Mouse (Mus musculus): Measurements from ENCODE around the gene Pdlim7. TPM values are rescaled to one million over a fixed set of nuclear protein-coding genes. Genes with fewer than 3 reads are reported as not detected.
A peak's percentile ranks its signal among the peaks of the same experiment; 100 is the strongest.

The Pdlim7 gene
- total and polyA plus RNA-seq, 2 experiments from 2014 or later = 41.3 to 153 TPM

DNA sequence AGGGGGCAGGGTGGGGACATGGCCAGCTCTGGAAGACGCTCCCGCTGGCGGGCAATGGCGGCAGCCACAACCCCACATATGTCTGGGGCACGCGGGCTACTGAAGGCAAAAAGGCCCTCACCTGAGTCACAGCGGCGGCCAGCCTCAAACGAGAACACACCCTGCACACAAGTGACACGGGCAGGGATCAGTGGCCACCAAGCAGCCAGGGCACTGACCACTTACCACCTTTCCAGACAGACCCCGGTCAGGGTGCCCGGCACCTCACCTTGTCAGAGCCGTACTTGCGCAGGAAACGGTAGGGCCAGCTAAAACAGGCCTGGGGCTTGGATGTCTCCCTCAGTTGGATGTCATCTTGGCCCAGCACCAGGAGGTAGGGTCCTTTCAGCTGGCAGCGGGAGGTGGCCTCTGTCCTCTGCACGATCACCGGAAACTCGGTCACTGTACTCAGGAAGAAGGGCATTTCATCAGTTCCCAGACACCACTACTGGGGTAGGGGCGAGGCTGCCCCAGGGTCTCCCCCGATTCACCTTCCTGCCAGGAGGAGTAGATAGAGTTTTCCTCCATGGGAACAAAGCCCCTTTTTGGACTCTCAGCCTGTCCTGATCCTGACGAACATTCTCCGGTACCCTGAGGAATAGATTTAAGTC lies 10.6 kb upstream of the Pdlim7 start:
- no peaks in the 10 kb centered on the region for H3K4me1 ChIP-seq (ENCODE audit: insufficient read depth, low read length)
- 91% methylated on average over 23 of the region's 23 CpGs for WGBS
- ATAC-seq (ENCODE audit: low FRiP score) (no peak), DNase-seq (ENCODE audit: low spot score) (no peak)
- H3K27me3 ChIP-seq (ENCODE audit: insufficient read depth, low read length) = no peaks in the 10 kb centered on the region
- no peak overlapping the region for H3K4me2 ChIP-seq (ENCODE audit: low read depth, low read length, poor library complexity, severe bottlenecking)
- H3K36me3 ChIP-seq (ENCODE audit: insufficient read depth, low read length) = peaks cover 2% of the 10 kb centered on the region; the same call in 1 of the 2 replicates
- no peaks in the 10 kb centered on the region for H3K9me3 ChIP-seq (ENCODE audit: low read length)
- no peak overlapping the region for H3K4me3 ChIP-seq (ENCODE audit: low read depth, low read length)
- no peak overlapping the region for H3K9ac ChIP-seq (replicated peaks; ENCODE audit: low read length, poor library complexity, severe bottlenecking)
- no peak overlapping the region for H3K27ac ChIP-seq (ENCODE audit: low read depth, low read length)
- TF ChIP-seq CTCF (IDR thresholded peaks at IDR 0.05) = no peak

DNA sequence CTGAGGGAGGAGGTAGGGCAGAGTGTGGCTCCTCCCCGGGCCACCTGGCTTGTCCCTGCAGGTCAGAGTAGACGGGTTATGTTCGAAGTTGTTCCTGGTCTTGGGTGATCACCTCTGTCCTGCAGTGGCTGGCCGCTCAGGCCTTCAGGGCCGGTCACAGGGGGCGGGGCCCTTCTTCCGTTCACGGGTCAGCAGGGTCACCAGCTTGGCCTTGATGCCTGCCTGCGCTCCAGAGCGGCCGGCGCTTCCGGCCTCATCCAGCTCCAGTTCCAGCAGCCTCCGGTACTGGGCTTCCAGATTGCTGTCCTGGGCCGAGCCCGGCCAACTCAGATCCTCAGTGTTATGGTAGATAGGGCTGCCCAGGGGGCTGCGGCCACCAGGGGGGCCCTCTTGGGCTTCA lies 9.8 kb upstream of the Pdlim7 start:
- Histone ChIP-seq H3K4me3 (ENCODE audit: low read depth, low read length) (no peak overlapping the region), H3K27me3 (ENCODE audit: insufficient read depth, low read length) (no peaks in the 10 kb centered on the region), H3K4me2 (ENCODE audit: low read depth, low read length, poor library complexity, severe bottlenecking) (no peak overlapping the region), H3K27ac (ENCODE audit: low read depth, low read length) (no peak overlapping the region), H3K36me3 (ENCODE audit: insufficient read depth, low read length) (no peaks in the 10 kb centered on the region; the same call in 1 of the 2 replicates), H3K9ac (replicated peaks; ENCODE audit: low read length, poor library complexity, severe bottlenecking) (no peak overlapping the region), H3K4me1 (ENCODE audit: insufficient read depth, low read length) (no peaks in the 10 kb centered on the region), H3K9me3 (ENCODE audit: low read length) (no peaks in the 10 kb centered on the region)
- WGBS = 64% methylated on average over 17 of the region's 17 CpGs
- no peak for TF ChIP-seq CTCF (IDR thresholded peaks at IDR 0.05)
- DNase-seq (ENCODE audit: low spot score) (no peak), ATAC-seq (ENCODE audit: low FRiP score) (no peak)

DNA sequence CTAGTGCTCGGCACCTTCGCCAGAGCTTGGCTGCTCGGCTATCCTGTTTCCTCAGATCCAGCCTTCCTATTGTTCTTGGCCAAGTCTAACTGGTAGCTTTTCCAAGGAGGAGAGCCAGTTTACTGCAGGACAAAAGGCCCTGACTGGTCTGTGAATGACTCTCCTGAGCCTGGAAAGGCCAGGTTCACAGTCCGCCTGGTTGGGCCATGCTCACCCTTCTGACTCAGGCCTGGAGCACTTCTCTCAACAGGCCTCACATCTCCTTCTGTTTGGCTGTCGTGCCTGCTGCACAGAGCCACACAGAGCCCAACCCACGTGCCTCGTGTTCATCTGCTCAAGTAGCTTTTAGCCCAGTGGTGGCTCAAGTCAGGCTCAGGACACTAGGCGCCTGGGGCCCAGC lies 9.3 kb upstream of the Pdlim7 start:
- ATAC-seq (ENCODE audit: low FRiP score) = no peak
- no peaks in the 10 kb centered on the region for H3K9me3 ChIP-seq (ENCODE audit: low read length)
- H3K4me3 ChIP-seq (ENCODE audit: low read depth, low read length) = no peak overlapping the region
- H3K27me3 ChIP-seq (ENCODE audit: insufficient read depth, low read length) = no peaks in the 10 kb centered on the region
- H3K4me2 ChIP-seq (ENCODE audit: low read depth, low read length, poor library complexity, severe bottlenecking) = no peak overlapping the region
- TF ChIP-seq CTCF (IDR thresholded peaks at IDR 0.05) = no peak
- H3K4me1 ChIP-seq (ENCODE audit: insufficient read depth, low read length) = no peaks in the 10 kb centered on the region
- no peak overlapping the region for H3K27ac ChIP-seq (ENCODE audit: low read depth, low read length)
- WGBS = 66% methylated on average over 8 of the region's 8 CpGs
- no peak overlapping the region for H3K9ac ChIP-seq (replicated peaks; ENCODE audit: low read length, poor library complexity, severe bottlenecking)
- no peaks in the 10 kb centered on the region; the same call in 1 of the 2 replicates for H3K36me3 ChIP-seq (ENCODE audit: insufficient read depth, low read length)
- DNase-seq (ENCODE audit: low spot score) = no peak

DNA sequence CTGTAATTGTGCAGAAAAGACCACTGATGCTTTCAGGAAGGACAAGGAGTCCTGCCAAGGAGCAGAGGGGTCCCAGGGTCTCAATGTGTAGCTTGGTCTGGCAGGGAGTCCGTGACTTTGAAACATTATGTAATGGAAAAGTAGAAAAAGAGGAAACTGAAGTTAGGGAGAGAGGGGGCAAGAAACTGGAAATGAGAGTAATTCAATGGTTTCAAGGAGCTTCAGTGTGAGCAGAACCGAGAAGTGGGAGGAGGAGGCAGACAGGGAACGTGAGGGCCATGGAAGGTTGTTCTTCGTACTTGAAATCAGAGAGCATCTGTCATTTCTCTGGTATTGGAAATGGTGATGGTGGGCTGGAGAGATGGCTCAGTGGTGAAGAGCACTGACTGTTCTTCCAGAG lies 6.1 kb upstream of the Pdlim7 start:
- no peak for TF ChIP-seq CTCF (IDR thresholded peaks at IDR 0.05)
- Histone ChIP-seq H3K4me2 (ENCODE audit: low read depth, low read length, poor library complexity, severe bottlenecking) (no peak overlapping the region), H3K4me1 (ENCODE audit: insufficient read depth, low read length) (peaks cover 2% of the 10 kb centered on the region; the same call in 1 of the 2 replicates), H3K4me3 (ENCODE audit: low read depth, low read length) (no peak overlapping the region), H3K27ac (ENCODE audit: low read depth, low read length) (no peak overlapping the region), H3K9ac (replicated peaks; ENCODE audit: low read length, poor library complexity, severe bottlenecking) (no peak overlapping the region), H3K36me3 (ENCODE audit: insufficient read depth, low read length) (no peaks in the 10 kb centered on the region; the same call in 1 of the 2 replicates), H3K9me3 (ENCODE audit: low read length) (no peaks in the 10 kb centered on the region), H3K27me3 (ENCODE audit: insufficient read depth, low read length) (no peaks in the 10 kb centered on the region)
- no peak for ATAC-seq (ENCODE audit: low FRiP score)
- 77% methylated on average over 4 of the region's 4 CpGs for WGBS
- DNase-seq (ENCODE audit: low spot score) = no peak

DNA sequence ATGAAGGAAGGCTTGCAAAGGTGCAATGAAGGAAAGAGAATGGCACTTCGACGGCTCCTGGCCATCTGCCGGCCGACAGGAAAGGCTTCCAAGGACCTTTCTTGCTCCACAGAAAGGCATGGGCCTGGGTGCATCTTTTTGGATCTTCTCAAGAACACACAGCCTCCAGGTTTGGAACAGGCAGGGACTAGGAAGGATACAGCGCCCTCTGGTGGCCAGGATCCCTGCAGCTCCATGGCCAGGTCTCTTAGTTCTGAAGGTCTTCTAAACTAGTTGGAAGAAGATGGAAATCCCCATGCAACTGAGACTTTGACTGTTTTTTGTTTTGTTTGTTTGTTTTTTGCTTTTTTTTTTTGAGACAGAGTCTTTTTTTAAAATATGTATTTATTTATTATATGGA lies 3.5 kb upstream of the Pdlim7 start:
- peak; percentile 96 for TF ChIP-seq CTCF (IDR thresholded peaks at IDR 0.05)
- Histone ChIP-seq H3K27me3 (ENCODE audit: insufficient read depth, low read length) (no peaks in the 10 kb centered on the region), H3K9me3 (ENCODE audit: low read length) (no peaks in the 10 kb centered on the region), H3K4me1 (ENCODE audit: insufficient read depth, low read length) (peaks cover 11% of the 10 kb centered on the region; the same call in 1 of the 2 replicates), H3K9ac (replicated peaks; ENCODE audit: low read length, poor library complexity, severe bottlenecking) (no peak overlapping the region), H3K36me3 (ENCODE audit: insufficient read depth, low read length) (no peaks in the 10 kb centered on the region), H3K27ac (ENCODE audit: low read depth, low read length) (no peak overlapping the region), H3K4me3 (ENCODE audit: low read depth, low read length) (no peak overlapping the region), H3K4me2 (ENCODE audit: low read depth, low read length, poor library complexity, severe bottlenecking) (no peak overlapping the region)
- 6% methylated on average over 5 of the region's 5 CpGs for WGBS
- ATAC-seq (ENCODE audit: low FRiP score) = no peak
- peak; percentile 92 for DNase-seq (ENCODE audit: low spot score)

DNA sequence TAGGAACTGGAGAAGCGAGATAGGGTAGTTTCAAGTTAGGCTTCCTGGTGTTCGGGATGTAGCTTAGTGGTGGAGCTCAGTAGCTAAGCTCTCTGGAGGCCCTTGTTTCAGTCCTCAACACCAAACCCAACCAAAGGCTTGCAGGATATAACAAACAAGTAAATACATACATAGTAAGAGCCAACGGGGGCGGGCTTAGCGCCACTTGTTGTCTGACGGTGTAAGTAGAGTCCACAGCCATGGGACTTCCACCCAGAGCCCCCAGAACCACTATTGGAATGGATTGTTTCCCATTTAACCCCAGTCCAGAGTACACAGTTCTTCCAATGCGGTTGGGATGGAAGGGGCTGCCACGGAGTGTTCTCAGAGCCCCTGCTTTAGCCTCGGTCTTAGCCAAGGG lies 352 bp upstream of the Pdlim7 start:
- no peak for TF ChIP-seq CTCF (IDR thresholded peaks at IDR 0.05)
- H3K9ac ChIP-seq (replicated peaks; ENCODE audit: low read length, poor library complexity, severe bottlenecking) = no peak overlapping the region
- H3K27me3 ChIP-seq (ENCODE audit: insufficient read depth, low read length) = no peaks in the 10 kb centered on the region
- H3K4me1 ChIP-seq (ENCODE audit: insufficient read depth, low read length) = peaks cover 21% of the 10 kb centered on the region
- no peaks in the 10 kb centered on the region for H3K9me3 ChIP-seq (ENCODE audit: low read length)
- no peak overlapping the region for H3K27ac ChIP-seq (ENCODE audit: low read depth, low read length)
- ATAC-seq (ENCODE audit: low FRiP score) (no peak), DNase-seq (ENCODE audit: low spot score) (no peak)
- peak overlapping the region; percentile 95 for H3K4me2 ChIP-seq (ENCODE audit: low read depth, low read length, poor library complexity, severe bottlenecking)
- H3K36me3 ChIP-seq (ENCODE audit: insufficient read depth, low read length) = peaks cover 7% of the 10 kb centered on the region
- H3K4me3 ChIP-seq (ENCODE audit: low read depth, low read length) = peak overlapping the region; percentile 78
- 42% methylated on average over 9 of the region's 9 CpGs for WGBS

Measured in midbrain, postnatal 0 days (tissue).